Mouse (Mus musculus): ENCODE measurements around the gene Pdp2. TPM values are rescaled to one million over a fixed set of nuclear protein-coding genes. Genes with fewer than 3 reads are reported as not detected.
"Not testable (repeated sequence)": the region's sequence is repeated elsewhere in the genome, so short reads cannot be mapped to it uniquely, and the experiment has no call there.

Pdp2 gene
- polyA plus RNA-seq, 1 experiment, result 5.5 TPM

DNA sequence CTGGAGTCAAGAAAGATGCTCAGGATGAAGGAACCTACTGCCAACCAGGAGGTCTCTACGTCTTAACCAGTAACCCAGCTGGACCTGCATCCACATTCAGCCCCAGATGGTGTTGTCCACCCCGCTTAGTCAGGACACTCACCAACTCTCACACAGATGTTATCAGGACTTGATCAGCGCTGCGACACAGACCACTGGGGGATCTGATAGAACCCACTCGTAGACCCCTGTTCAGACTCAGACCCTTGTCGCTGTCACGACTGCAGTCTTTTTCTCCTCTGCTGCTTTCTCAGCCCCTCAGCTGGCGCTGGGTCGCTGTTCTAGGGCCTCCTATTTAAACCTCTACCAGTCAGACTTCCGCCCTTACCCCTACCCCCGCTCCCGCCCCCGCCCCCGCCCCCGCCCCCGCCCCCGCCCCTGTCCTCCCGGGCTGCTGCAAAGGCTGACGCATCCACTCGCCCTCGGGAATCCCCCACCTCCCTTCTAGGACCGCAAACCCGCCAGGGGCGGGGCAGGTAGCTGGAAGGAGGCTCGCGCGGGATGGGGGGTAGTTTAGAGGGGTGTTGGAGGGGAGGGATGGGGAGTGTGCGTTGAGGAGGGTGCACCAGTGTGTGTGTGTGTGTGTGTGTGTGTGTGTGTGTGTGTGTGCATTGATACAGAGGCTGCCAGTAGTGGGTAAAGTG lies 39.9 kb downstream of the Pdp2 start, which contains the start of gene Rrad:
Rrad (minus strand) TSS at position 347 of the 683 bp plus-strand sequence.
- no peak for DNase-seq (ENCODE audit: extremely low spot score in 1 of 2, low spot score in 1 of 2)

GRCm38 (mm10) chr8:104631975-104632374 lies 40.7 kb downstream of the Pdp2 start:
- DNase-seq (ENCODE audit: extremely low spot score in 1 of 2, low spot score in 1 of 2), result no peak

DNA sequence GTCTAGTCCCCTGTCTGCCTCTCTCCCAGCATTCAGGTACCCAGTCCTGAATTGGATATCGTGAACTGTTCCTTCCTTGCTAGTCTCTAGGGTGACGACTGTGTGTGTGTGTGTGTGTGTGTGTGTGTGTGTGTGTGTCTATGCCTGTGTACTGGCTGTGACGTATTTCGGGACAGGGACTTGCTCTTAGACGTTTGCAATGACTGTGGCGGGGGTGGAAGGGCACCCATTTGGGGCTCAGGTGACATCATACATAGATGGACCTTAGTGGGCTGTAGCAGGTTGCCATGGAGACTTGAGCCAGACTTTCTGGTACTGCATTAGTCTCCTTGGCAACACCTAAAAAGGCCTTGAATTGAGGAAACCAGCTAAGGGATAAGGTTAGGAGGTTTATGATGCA lies 41.2 kb downstream of the Pdp2 start:
- DNase-seq (ENCODE audit: extremely low spot score in 1 of 2, low spot score in 1 of 2), result peak; percentile 38 to 51

- no peak for DNase-seq (ENCODE audit: extremely low spot score in 1 of 2, low spot score in 1 of 2)
These were observed 42.0 kb downstream of the Pdp2 start for GRCm38 (mm10) chr8:104633156-104633744.

GRCm38 (mm10) chr8:104635004-104635710 lies 43.9 kb downstream of the Pdp2 start:
- DNase-seq (ENCODE audit: extremely low spot score in 1 of 2, low spot score in 1 of 2), result no peak

GRCm38 (mm10) chr8:104638010-104638409 lies 46.8 kb downstream of the Pdp2 start:
- DNase-seq (ENCODE audit: extremely low spot score in 1 of 2, low spot score in 1 of 2), result no peak

DNA sequence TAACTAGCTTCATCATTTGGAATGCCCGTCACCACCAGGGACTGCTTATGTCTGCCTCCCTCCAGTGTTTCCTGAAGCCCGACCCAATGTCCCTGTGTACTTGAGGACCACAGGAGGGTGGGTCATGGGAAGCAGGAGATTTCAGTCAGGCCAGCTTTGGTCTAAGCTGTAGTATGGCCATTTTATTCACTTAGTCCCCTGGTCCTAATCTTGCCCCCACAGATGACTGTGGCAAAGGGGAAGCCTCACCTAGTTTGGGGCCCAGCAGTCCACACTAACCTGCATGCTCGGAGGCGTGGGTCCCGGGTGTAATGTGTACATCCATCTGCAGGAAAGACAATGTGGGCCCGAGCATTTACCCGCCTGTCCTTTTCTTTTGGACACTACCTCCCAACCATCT lies 49.0 kb downstream of the Pdp2 start:
- DNase-seq (ENCODE audit: extremely low spot score in 1 of 2, low spot score in 1 of 2), result no peak

DNA sequence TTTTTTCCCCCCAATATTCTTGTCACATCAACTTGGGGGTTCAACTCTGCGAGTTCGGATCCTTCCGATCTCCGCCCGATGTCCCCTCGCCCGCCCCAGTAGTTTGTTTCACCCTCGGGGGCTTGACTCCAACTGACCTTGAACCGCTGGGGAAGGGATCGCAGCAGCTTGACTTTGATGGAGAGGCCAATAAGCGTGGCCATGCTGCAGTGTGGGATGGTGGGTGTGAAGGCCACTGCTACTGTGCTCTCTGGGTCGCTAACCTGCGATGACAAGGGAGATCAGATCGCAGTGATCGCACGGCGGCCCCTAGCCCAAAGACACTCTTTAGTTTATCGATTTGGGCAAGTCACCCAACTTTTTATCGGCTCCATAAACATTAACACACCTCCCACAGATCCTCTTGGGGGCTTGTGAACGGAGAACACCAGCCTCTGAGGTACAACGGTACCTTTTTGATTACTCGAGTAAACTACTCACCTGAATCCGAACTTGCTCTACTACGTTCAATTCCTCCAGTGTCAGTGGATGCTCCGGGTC lies 49.6 kb downstream of the Pdp2 start:
- no peak for DNase-seq (ENCODE audit: extremely low spot score in 1 of 2, low spot score in 1 of 2)

- peak; percentile 75 to 93 for DNase-seq (ENCODE audit: extremely low spot score in 1 of 2, low spot score in 1 of 2)
These were observed 50.4 kb downstream of the Pdp2 start, which contains the start of gene Ciao2b for GRCm38 (mm10) chr8:104641426-104642323. Gene Ciao2b (minus strand): TSS chr8:104641965.

DNA sequence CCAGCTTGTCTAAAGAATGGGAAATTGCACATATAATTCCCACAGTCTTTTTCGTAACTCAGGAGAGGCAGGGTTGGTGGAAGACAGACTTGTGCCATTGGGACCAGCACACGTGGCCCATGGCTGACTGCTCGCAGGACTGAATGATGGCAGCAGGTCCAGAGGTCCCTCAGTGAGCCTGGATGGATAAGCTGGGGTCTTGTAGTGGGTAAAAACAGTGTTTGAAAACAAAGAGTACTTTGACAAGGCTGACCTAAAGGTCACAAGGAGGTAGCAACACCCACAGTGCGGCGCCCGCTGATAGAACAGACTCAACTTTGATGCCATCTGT lies 51.0 kb downstream of the Pdp2 start:
- DNase-seq (ENCODE audit: extremely low spot score in 1 of 2, low spot score in 1 of 2), result no peak

- DNase-seq (ENCODE audit: extremely low spot score in 1 of 2, low spot score in 1 of 2), result not testable (repeated sequence)
These were observed 52.9 kb downstream of the Pdp2 start for GRCm38 (mm10) chr8:104644187-104644586.

Other genes with a start within 250 kb of the Pdp2 start
- 40.0 and 43.8 TPM in 2 replicates for gene Cmtm4, start 195.6 kb upstream of the Pdp2 start, polyA plus RNA-seq (2012; rRNA removed)
- gene Dync1li2, start 148.4 kb upstream of the Pdp2 start, polyA plus RNA-seq (2012; rRNA removed), result 154 and 165 TPM in 2 replicates
- gene Terb1, start 81.5 kb upstream of the Pdp2 start, polyA plus RNA-seq (2012; rRNA removed), result 0.74 and 0.86 TPM in 2 replicates
- 78.0 and 87.7 TPM in 2 replicates for gene Nae1, start 56.8 kb upstream of the Pdp2 start, polyA plus RNA-seq (2012; rRNA removed)
- 41.3 and 42.8 TPM in 2 replicates for gene Car7, start 56.8 kb upstream of the Pdp2 start, polyA plus RNA-seq (2012; rRNA removed)
- gene Cdh16, start 32.9 kb downstream of the Pdp2 start, polyA plus RNA-seq (2012; rRNA removed), result not detected in 2 replicates
- 4.0 and 4.1 TPM in 2 replicates for gene Rrad, start 39.9 kb downstream of the Pdp2 start, polyA plus RNA-seq (2012; rRNA removed)
- gene Ciao2b, start 50.5 kb downstream of the Pdp2 start, polyA plus RNA-seq (2012; rRNA removed), result 50.2 and 70.7 TPM in 2 replicates
- not detected in 2 replicates for gene Ces2a, start 142.6 kb downstream of the Pdp2 start, polyA plus RNA-seq (2012; rRNA removed)
- 0.04 and 0.08 TPM in 2 replicates for gene Ces2b, start 240.1 kb downstream of the Pdp2 start, polyA plus RNA-seq (2012; rRNA removed)

Measured in frontal cortex, adult 2 months (tissue).